Mouse (Mus musculus) spleen, postnatal 10 days (tissue): Measurements from ENCODE around the gene Slc6a3.
A peak's percentile ranks its signal among the peaks of the same experiment; 100 is the strongest.

Source experiments
- DNase-seq, 2 experiments: peaks; one replicate each; pipeline ENCODE4 v3.0.0; 2021 to 2022; ENCODE audit warnings: low spot score in 2 of 2

The Slc6a3 gene

GRCm38 (mm10) chr13:73536403-73536821, at the start of gene Slc6a3:
Slc6a3 (plus strand) TSS chr13:73536747.
- DNase-seq: peak in 1 of 2 experiments; percentile 56

GRCm38 (mm10) chr13:73488105-73488504, 48.4 kb upstream of the Slc6a3 start:
- DNase-seq: no peak

- no peak for DNase-seq
Measured at GRCm38 (mm10) chr13:73488707-73489106, 47.8 kb upstream of the Slc6a3 start.

GRCm38 (mm10) chr13:73489986-73490385, 46.6 kb upstream of the Slc6a3 start:
- DNase-seq: no peak

GRCm38 (mm10) chr13:73490564-73491170, 45.9 kb upstream of the Slc6a3 start:
- DNase-seq: no peak

GRCm38 (mm10) chr13:73493183-73493582, 43.4 kb upstream of the Slc6a3 start:
- no peak for DNase-seq

GRCm38 (mm10) chr13:73494528-73494927, 42.0 kb upstream of the Slc6a3 start:
- no peak for DNase-seq

GRCm38 (mm10) chr13:73496137-73496536, 40.4 kb upstream of the Slc6a3 start:
- DNase-seq: no peak

GRCm38 (mm10) chr13:73499893-73500604, 36.5 kb upstream of the Slc6a3 start:
- peak; percentile 41 to 61 for DNase-seq

GRCm38 (mm10) chr13:73502719-73503118, 33.8 kb upstream of the Slc6a3 start:
- peak in 1 of 2 experiments; percentile 71 for DNase-seq

- DNase-seq: peak; percentile 79 to 90
Measured at GRCm38 (mm10) chr13:73505686-73506467, 30.7 kb upstream of the Slc6a3 start.

GRCm38 (mm10) chr13:73508817-73509550, 27.6 kb upstream of the Slc6a3 start:
- no peak for DNase-seq

GRCm38 (mm10) chr13:73509869-73510268, 26.7 kb upstream of the Slc6a3 start:
- DNase-seq: no peak

- DNase-seq: peak; percentile 62 to 78
Measured at GRCm38 (mm10) chr13:73512776-73513673, 23.5 kb upstream of the Slc6a3 start.

- no peak for DNase-seq
Measured at GRCm38 (mm10) chr13:73516886-73517285, 19.7 kb upstream of the Slc6a3 start.

- DNase-seq: no peak
Measured at GRCm38 (mm10) chr13:73533716-73534115, 2.8 kb upstream of the Slc6a3 start.

- DNase-seq: no peak
Measured at GRCm38 (mm10) chr13:73535287-73535686, 1.3 kb upstream of the Slc6a3 start.

- DNase-seq: no peak
Measured at GRCm38 (mm10) chr13:73536824-73537223, 277 bp downstream of the Slc6a3 start.

- DNase-seq: no peak
Measured at GRCm38 (mm10) chr13:73564201-73564600, 27.7 kb downstream of the Slc6a3 start.

- DNase-seq: no peak
Measured at GRCm38 (mm10) chr13:73575051-73575450, 38.5 kb downstream of the Slc6a3 start.

GRCm38 (mm10) chr13:73577277-73577676, 40.7 kb downstream of the Slc6a3 start:
- DNase-seq: no peak
